Mouse (Mus musculus): ENCODE data around the gene Rilp.

GRCm38 (mm10) chr11:75486192-75486591, 23.7 kb upstream of the Rilp start:
- TF ChIP-seq POLR2A (IDR thresholded peaks at IDR 0.05; ENCODE audit: insufficient read length, low read depth) (no peak), TCF12 (IDR thresholded peaks at IDR 0.05; ENCODE audit: insufficient read depth, poor library complexity, severe bottlenecking) (no peak), E2F4 (IDR thresholded peaks at IDR 0.05; ENCODE audit: insufficient read depth) (no peak), USF1 (IDR thresholded peaks at IDR 0.05; ENCODE audit: low read depth) (no peak), MYOD1 (IDR thresholded peaks at IDR 0.05; ENCODE audit: control insufficient read depth in 1 of 3, insufficient read length in 2 of 3, low read depth in 2 of 3) (no peak), POLR2AphosphoS2 (IDR thresholded peaks at IDR 0.05; ENCODE audit: insufficient read length, low read depth) (no peak), MAX (IDR thresholded peaks at IDR 0.05; ENCODE audit: low read depth) (no peak), CEBPB (IDR thresholded peaks at IDR 0.05; ENCODE audit: insufficient read depth, poor library complexity, severe bottlenecking) (no peak)

Data from myocyte (in vitro differentiated cells).